Mouse (Mus musculus) forebrain, embryonic 11.5 days (tissue): Measurements from ENCODE around the gene Mef2a. TPM values are rescaled to one million over a fixed set of nuclear protein-coding genes. Genes with fewer than 3 reads are reported as not detected.

Experiments
- ATAC-seq: fragments of 200-750 bp; cut with Nextera tagmentation; replicated peaks from 2 replicates; pipeline ENCODE4 v1.8.0; 2017; ENCODE audit warnings: moderate TSS enrichment; ENCODE audit not compliant: low FRiP score
- DNase-seq: peaks from one replicate; pipeline ENCODE4 v3.0.0-alpha.2; 2017; ENCODE audit warnings: low spot score
- H3K27ac ChIP-seq: fragments of 300-500 bp; sonication (generic); 2 replicates; pipeline ENCODE4 v1.5.1; 2014; ENCODE audit warnings: low read depth, low read length
- H3K27me3 ChIP-seq: fragments of 300-500 bp; sonication (generic); 2 replicates; pipeline ENCODE4 v1.6.1; 2014; ENCODE audit warnings: mild to moderate bottlenecking, low read length, mixed read lengths; ENCODE audit not compliant: control insufficient read depth, insufficient read depth
- H3K36me3 ChIP-seq: fragments of 300-500 bp; sonication (generic); 2 replicates; pipeline ENCODE4 v1.6.1; 2014; ENCODE audit warnings: mild to moderate bottlenecking, low read length, moderate library complexity, mixed read lengths; ENCODE audit not compliant: control insufficient read depth, insufficient read depth
- H3K4me1 ChIP-seq: fragments of 300-500 bp; sonication (generic); replicated peaks from 2 replicates; pipeline ENCODE4 v1.6.1; 2014; ENCODE audit warnings: low read length, mixed read lengths; ENCODE audit not compliant: control insufficient read depth, insufficient read depth
- H3K4me2 ChIP-seq: fragments of 300-500 bp; sonication (generic); 2 replicates; pipeline ENCODE4 v1.6.1; 2014; ENCODE audit warnings: low read depth, mild to moderate bottlenecking, low read length, moderate library complexity, mixed read lengths; ENCODE audit not compliant: severe bottlenecking
- H3K4me3 ChIP-seq: fragments of 300-500 bp; sonication (generic); 2 replicates; pipeline ENCODE4 v1.5.1; 2014; ENCODE audit warnings: low read depth, low read length
- H3K9ac ChIP-seq: fragments of 300-500 bp; sonication (generic); 2 replicates; pipeline ENCODE4 v1.6.1; 2014; ENCODE audit warnings: low read length
- H3K9me3 ChIP-seq: fragments of 300-500 bp; sonication (generic); 2 replicates; pipeline ENCODE4 v1.6.1; 2016; ENCODE audit warnings: low read length, mixed read lengths; ENCODE audit not compliant: control insufficient read depth
- WGBS: fragments of 180-500 bp; shearing (Covaris S2); extraction: QIAGEN DNeasy Blood & Tissue Kit; methylation state at CpG from one replicate; pipeline ENCODE4 v1.1.7; 2014; 5-methylcytosine and 5-hydroxymethylcytosine counted together
- polyA plus RNA-seq: library from polyadenylated mRNA; unstranded; fragments of >200 nt; fragmentation: Nextera tagmentation; extraction: Ambion mirVana; gene quantifications from 2 replicates; pipeline ENCODE4 v1.2.1, GENCODE M21; 2014

The Mef2a gene
- polyA plus RNA-seq, 1 experiment from 2014 or later = 23.6 TPM

- ATAC-seq = no peak
- Histone ChIP-seq H3K9me3 (no peaks in the 10 kb centered on the region), H3K27ac (no peak overlapping the region), H3K4me2 (no peak overlapping the region), H3K9ac (no peak overlapping the region), H3K36me3 (no peaks in the 10 kb centered on the region), H3K4me3 (no peak overlapping the region), H3K27me3 (no peaks in the 10 kb centered on the region), H3K4me1 (no peaks in the 10 kb centered on the region)
- DNase-seq = no peak
- WGBS = 84% methylated on average over 2 of the region's 2 CpGs
Observed at GRCm38 (mm10) chr7:67404176-67404575, 31.5 kb upstream of the Mef2a start.

GRCm38 (mm10) chr7:67402353-67402752, 29.7 kb upstream of the Mef2a start:
- no peak overlapping the region for H3K9ac ChIP-seq
- H3K36me3 ChIP-seq = no peaks in the 10 kb centered on the region
- no peaks in the 10 kb centered on the region for H3K4me1 ChIP-seq
- no peak overlapping the region for H3K4me2 ChIP-seq
- 74% methylated on average over 7 of the region's 7 CpGs for WGBS
- H3K9me3 ChIP-seq = no peaks in the 10 kb centered on the region
- no peak for ATAC-seq
- no peak overlapping the region for H3K27ac ChIP-seq
- H3K4me3 ChIP-seq = no peak overlapping the region
- DNase-seq = no peak
- no peaks in the 10 kb centered on the region for H3K27me3 ChIP-seq

DNA sequence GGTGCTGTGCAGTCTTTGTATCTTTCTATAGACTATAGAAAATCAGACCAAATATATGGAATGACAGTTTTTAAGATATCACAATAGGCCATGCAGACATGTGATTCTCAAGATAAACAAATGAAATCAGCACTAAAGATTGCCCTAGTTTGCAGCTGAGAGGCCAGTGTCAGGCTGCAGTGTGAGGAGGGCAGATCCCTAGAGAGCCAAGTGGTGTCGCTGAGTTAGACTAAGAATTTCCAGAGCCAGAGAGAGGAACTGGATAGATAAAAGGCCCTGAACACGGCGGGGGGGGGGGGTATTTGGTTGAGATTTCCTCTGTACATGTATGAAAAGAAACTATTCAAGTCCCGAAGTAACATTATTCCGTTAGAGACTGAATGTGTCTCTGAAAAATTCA, 28.7 kb upstream of the Mef2a start:
- WGBS = 77% methylated on average over 5 of the region's 5 CpGs
- Histone ChIP-seq H3K36me3 (no peaks in the 10 kb centered on the region), H3K9me3 (no peaks in the 10 kb centered on the region), H3K27ac (no peak overlapping the region), H3K4me3 (no peak overlapping the region), H3K4me1 (no peaks in the 10 kb centered on the region), H3K4me2 (no peak overlapping the region), H3K27me3 (no peaks in the 10 kb centered on the region), H3K9ac (no peak overlapping the region)
- ATAC-seq (no peak), DNase-seq (no peak)

GRCm38 (mm10) chr7:67390760-67391159, 18.1 kb upstream of the Mef2a start:
- Histone ChIP-seq H3K27ac (no peak overlapping the region), H3K9ac (no peak overlapping the region), H3K27me3 (no peaks in the 10 kb centered on the region), H3K4me3 (no peak overlapping the region), H3K4me1 (no peaks in the 10 kb centered on the region), H3K36me3 (no peaks in the 10 kb centered on the region), H3K9me3 (no peaks in the 10 kb centered on the region), H3K4me2 (no peak overlapping the region)
- 82% methylated on average over 5 of the region's 5 CpGs for WGBS
- ATAC-seq (no peak), DNase-seq (no peak)

DNA sequence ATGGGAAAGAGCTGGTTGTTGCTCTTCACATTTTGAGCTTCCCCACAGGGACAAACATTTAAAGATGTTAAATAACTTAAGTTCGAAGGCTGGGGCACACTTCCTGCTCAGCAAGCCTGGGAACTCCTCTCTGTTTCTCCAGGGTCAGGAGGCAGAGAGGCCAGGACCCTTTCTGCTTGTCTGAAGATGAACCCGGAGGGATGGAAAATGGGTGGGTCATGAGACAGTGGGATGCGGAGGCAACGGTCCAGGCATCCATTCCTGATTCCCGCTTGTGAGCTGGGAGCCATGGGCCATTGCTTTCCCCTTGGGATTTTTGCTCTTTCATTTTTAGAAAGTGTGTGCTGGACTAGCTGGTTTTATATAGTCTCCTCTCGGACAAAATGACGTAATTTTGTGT, 17.4 kb upstream of the Mef2a start:
- WGBS = 76% methylated on average over 7 of the region's 7 CpGs
- no peak for ATAC-seq
- H3K27ac ChIP-seq = no peak overlapping the region

DNA sequence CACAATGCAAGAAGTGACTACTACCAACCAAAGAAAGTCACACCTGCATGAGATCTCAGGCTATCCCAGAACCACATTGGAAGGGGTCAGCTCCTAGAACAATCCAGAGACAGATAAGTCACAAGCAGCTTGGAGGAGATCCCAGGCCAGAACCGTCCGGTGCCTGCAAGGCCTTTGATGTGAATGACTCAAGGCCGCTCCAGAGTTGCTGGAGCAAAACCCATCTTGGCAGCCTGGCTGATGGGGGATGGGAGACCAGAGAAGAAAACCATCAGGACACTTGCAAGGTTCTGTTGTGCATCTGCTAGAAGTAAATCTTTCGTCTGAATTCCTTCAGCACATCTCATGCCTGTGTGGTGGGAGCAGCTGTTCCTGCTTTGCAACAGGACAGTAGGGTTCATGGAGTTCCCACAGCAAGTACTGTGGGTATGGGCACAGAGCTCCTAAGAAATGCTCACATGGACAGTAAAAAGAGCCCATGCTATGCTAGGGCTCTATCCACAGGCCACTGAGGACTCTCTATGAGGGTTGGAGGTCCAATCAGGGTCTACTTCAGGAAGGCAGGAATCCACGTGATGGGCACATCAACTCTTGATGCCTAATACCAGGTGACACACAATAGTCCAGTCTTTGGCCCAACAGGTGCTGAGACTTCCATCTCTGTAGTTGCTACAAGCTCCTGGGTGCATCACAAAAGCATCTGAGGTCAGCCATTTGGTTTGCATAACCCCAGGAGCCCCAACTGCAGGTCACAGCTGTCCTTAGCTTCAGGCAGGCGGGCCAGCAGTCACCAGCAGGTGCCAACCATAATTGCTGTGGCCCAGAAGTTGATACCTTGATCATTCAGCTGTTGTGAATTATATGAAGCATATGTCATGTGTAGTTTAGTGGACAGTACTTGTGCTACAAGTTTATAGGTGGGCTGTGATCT, 12.5 kb upstream of the Mef2a start:
- no peak for DNase-seq

More for the DNA sequence above, 17.4 kb upstream of the Mef2a start:
- Histone ChIP-seq H3K9ac (no peak overlapping the region), H3K4me1 (no peaks in the 10 kb centered on the region), H3K9me3 (no peaks in the 10 kb centered on the region), H3K27me3 (no peaks in the 10 kb centered on the region), H3K36me3 (no peaks in the 10 kb centered on the region), H3K4me3 (no peak overlapping the region), H3K4me2 (no peak overlapping the region)
- DNase-seq = no peak

DNA sequence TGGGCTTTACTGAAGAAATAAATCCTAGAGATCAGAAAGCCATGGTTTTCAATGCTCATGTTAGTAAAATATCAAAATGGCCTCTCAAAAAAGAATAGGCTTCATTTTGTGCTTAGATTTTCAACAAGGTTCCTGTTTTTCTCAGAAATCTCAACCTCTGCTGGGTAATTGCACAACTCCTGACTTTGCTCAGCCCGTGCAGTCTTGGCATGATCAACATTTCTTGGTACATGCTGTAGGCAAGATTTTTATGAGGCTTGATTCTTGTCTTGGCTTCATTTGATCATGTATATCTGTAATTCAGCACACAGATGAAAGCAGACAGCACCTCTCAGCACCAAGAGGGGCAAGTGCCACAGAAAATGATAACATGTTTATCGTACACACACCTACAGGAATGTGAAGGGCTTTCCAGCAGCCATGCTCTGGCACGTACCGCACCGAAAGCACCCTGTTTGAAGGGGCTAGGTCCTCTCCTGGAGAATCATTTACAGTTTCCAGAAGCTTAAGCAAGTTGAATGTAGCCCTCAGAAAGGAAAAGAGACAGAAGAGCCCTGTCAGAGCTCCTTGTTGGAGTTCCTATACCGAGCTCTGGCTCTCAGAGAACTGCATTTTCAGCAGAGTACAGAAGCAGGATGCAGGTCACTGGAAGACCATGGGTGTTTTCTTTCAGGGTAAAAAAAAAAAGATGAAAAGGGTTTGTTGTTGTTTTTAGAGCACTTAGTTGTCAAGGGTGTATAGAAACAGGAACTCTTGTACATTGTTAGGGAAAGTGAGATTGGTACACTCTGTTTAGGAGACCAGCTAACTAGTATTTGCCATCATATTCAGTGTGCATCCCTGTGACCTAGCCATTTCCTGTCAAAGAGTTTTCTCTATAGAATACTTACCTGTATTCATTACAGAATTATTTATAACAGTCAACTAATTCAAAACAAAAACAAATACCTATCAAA, 7.8 kb upstream of the Mef2a start:
- Histone ChIP-seq H3K9me3 (no peaks in the 10 kb centered on the region), H3K4me1 (no peaks in the 10 kb centered on the region), H3K9ac (no peak overlapping the region), H3K4me3 (no peak overlapping the region), H3K27me3 (no peaks in the 10 kb centered on the region), H3K36me3 (no peaks in the 10 kb centered on the region), H3K27ac (no peak overlapping the region), H3K4me2 (no peak overlapping the region)
- ATAC-seq = no peak
- 89% methylated on average over 6 of the region's 6 CpGs for WGBS
- DNase-seq = no peak

More for the DNA sequence above, 12.5 kb upstream of the Mef2a start:
- H3K27me3 ChIP-seq = no peaks in the 10 kb centered on the region
- no peaks in the 10 kb centered on the region for H3K36me3 ChIP-seq
- no peak for ATAC-seq
- H3K27ac ChIP-seq = no peak overlapping the region
- 86% methylated on average over 6 of the region's 6 CpGs for WGBS
- H3K4me1 ChIP-seq = no peaks in the 10 kb centered on the region
- H3K9ac ChIP-seq = no peak overlapping the region
- no peak overlapping the region for H3K4me3 ChIP-seq
- H3K9me3 ChIP-seq = no peaks in the 10 kb centered on the region
- no peak overlapping the region for H3K4me2 ChIP-seq

DNA sequence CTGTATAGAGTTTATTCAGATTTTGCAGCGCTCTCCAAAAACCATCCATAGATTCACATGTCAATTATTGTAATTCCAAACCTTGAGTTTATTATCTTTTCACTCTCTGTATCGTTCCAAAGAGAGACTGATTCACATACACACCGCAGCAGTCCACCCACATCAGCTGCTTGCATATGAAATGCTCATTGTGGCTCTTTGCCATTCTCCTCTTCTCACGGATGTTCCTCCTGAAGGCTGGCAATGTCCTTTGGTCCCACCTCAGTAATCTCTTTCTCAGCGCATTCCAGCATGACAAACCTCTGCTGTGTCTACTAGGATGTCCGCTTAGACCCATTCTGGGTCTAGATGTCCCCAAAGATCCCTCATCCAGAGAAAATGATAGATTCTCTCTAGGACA, 4.1 kb upstream of the Mef2a start:
- Histone ChIP-seq H3K4me1 (no peaks in the 10 kb centered on the region), H3K9ac (no peak overlapping the region), H3K27me3 (no peaks in the 10 kb centered on the region), H3K4me3 (no peak overlapping the region), H3K36me3 (no peaks in the 10 kb centered on the region), H3K9me3 (no peaks in the 10 kb centered on the region), H3K27ac (no peak overlapping the region), H3K4me2 (no peak overlapping the region)
- DNase-seq (no peak), ATAC-seq (no peak)
- 89% methylated on average over 6 of the region's 6 CpGs for WGBS
